Mouse (Mus musculus) hindbrain, postnatal 0 days (tissue): ENCODE results near the gene Cald1. TPM values are rescaled to one million over a fixed set of nuclear protein-coding genes. Genes with fewer than 3 reads are reported as not detected.
A peak's percentile ranks its signal among the peaks of the same experiment; 100 is the strongest.

Experiments used
- ATAC-seq: fragments of 200-750 bp; cut with Nextera tagmentation; 2 replicates; pipeline ENCODE4 v1.8.0; 2017; ENCODE audit warnings: mild to moderate bottlenecking, moderate TSS enrichment, moderate library complexity
- DNase-seq: peaks from one replicate; pipeline ENCODE4 v3.0.0-alpha.2; 2015; ENCODE audit warnings: low spot score
- H3K27ac ChIP-seq: fragments of 300-500 bp; sonication (generic); 2 replicates; pipeline ENCODE4 v1.5.1; 2014; ENCODE audit warnings: mild to moderate bottlenecking
- H3K27me3 ChIP-seq: fragments of 300-500 bp; sonication (generic); 2 replicates; pipeline ENCODE4 v1.6.1; 2014; ENCODE audit warnings: low read length, mixed read lengths; ENCODE audit not compliant: insufficient read depth
- H3K36me3 ChIP-seq: fragments of 300-500 bp; sonication (generic); 2 replicates; pipeline ENCODE4 v1.6.1; 2014; ENCODE audit warnings: low read length, mixed read lengths; ENCODE audit not compliant: insufficient read depth
- H3K4me1 ChIP-seq: fragments of 300-500 bp; sonication (generic); 2 replicates; pipeline ENCODE4 v1.6.1; 2014; ENCODE audit warnings: antibody characterized with exemption, low read length, mixed read lengths; ENCODE audit not compliant: insufficient read depth
- H3K4me2 ChIP-seq: fragments of 300-500 bp; sonication (generic); 2 replicates; pipeline ENCODE4 v1.6.1; 2014; ENCODE audit warnings: low read depth, mild to moderate bottlenecking, low read length, moderate library complexity, mixed read lengths
- H3K4me3 ChIP-seq: fragments of 300-500 bp; sonication (generic); 2 replicates; pipeline ENCODE4 v1.5.1; 2014; ENCODE audit warnings: low read length
- H3K9ac ChIP-seq: fragments of 300-500 bp; sonication (generic); replicated peaks from 2 replicates; pipeline ENCODE4 v1.6.1; 2014; ENCODE audit warnings: mild to moderate bottlenecking, low read length, moderate library complexity, mixed read lengths
- H3K9me3 ChIP-seq: fragments of 300-500 bp; sonication (generic); 2 replicates; pipeline ENCODE4 v1.6.1; 2016; ENCODE audit warnings: low read length, mixed read lengths
- CTCF ChIP-seq: IDR thresholded peaks from 2 replicates; pipeline ENCODE4 v1.5.1; 2016; ENCODE audit warnings: antibody characterized with exemption, control low read depth, low read depth
- WGBS: fragments of 180-500 bp; shearing (Covaris S2); extraction: QIAGEN DNeasy Blood & Tissue Kit; methylation state at CpG from one replicate; pipeline ENCODE4 v1.1.7; 2014; 5-methylcytosine and 5-hydroxymethylcytosine counted together
- polyA plus RNA-seq: library from polyadenylated mRNA; unstranded; fragments of >200 nt; fragmentation: Nextera tagmentation; extraction: Ambion mirVana; gene quantifications from 2 replicates; pipeline ENCODE4 v1.2.1, GENCODE M21; 2015
- total RNA-seq: library from RNA; depleted of rRNA; stranded (reverse); fragments of >200 nt; gene quantifications from 2 replicates; pipeline ENCODE4 v1.2.3, GENCODE M21; 2014

The Cald1 gene
- total and polyA plus RNA-seq, 2 experiments from 2014 or later = 27.6 to 59.0 TPM

DNA sequence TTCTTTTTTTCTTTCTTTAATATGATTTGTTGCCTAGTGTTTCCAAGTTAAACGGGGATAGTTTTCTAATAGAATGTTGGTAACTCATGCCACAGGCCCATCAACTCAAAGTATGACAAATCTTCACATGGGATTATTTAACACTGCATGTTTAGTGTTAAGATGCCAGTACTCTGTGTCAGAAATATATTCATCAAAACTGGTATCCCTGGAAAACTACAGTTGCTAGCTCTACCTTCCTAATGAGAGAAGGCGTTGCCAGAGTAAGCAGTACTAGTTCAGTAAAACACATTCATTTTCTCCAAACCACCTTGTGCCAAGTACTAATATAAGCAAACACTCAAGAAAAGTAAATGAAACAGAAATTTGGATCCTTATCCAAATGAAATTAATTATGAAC, 171.7 kb downstream of the Cald1 start:
- DNase-seq (no peak), ATAC-seq (no peak)
- H3K27me3 ChIP-seq = no peaks in the 10 kb centered on the region
- H3K4me3 ChIP-seq = no peak overlapping the region
- no peak for TF ChIP-seq CTCF
- H3K4me1 ChIP-seq = no peaks in the 10 kb centered on the region
- no peak overlapping the region for H3K27ac ChIP-seq
- no peak overlapping the region for H3K4me2 ChIP-seq
- no peak overlapping the region for H3K9ac ChIP-seq
- H3K36me3 ChIP-seq = peaks cover 15% of the 10 kb centered on the region; the same call in 1 of the 2 replicates
- no peaks in the 10 kb centered on the region for H3K9me3 ChIP-seq
- WGBS = 70% methylated on average over 2 of the region's 2 CpGs

DNA sequence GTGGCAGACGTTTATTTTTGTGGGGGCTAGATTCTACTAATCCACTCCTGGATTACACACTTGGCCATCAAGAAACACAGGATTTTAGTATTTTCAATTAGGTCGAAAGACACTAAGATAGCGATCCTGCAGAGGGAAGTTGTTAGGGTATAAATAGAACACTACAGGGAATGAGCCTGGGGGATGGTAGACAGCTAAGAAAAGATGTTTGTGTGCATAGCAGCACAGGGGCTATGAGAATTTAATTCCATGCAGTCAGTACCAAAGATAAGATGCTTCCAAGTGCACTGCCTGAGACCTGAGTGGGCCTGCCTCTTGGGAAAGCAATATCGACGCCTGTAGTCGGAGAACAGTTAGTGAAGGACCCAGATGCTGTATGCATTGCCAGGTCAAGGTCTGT, 172.2 kb downstream of the Cald1 start:
- no peaks in the 10 kb centered on the region for H3K9me3 ChIP-seq
- H3K9ac ChIP-seq = no peak overlapping the region
- H3K4me2 ChIP-seq = no peak overlapping the region
- DNase-seq = no peak
- H3K27ac ChIP-seq = no peak overlapping the region
- H3K27me3 ChIP-seq = no peaks in the 10 kb centered on the region
- TF ChIP-seq CTCF = no peak
- H3K4me1 ChIP-seq = no peaks in the 10 kb centered on the region
- H3K36me3 ChIP-seq = peaks cover 13% of the 10 kb centered on the region; the same call in 1 of the 2 replicates
- H3K4me3 ChIP-seq = no peak overlapping the region
- ATAC-seq = no peak
- WGBS = 85% methylated on average over 6 of the region's 6 CpGs

DNA sequence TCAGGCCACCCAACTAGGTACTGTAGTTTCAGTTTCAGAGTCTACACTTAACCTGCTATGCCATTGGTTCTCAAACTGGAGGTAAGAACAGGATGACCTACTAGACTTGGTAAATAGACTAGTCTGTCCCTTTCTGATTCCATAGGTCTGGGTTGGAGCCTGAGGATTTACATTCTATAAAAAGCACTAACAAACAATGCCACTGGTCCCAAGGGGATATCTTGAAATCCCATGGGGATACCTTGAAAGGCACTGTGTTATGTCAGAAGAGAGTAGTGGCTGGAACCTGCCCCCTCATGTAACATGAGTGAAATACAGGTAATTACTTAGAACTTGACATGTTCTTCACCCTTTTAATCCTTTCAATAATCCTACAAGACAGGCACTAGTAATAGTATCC, 178.1 kb downstream of the Cald1 start:
- Histone ChIP-seq H3K27me3 (no peaks in the 10 kb centered on the region), H3K4me3 (no peak overlapping the region), H3K27ac (no peak overlapping the region), H3K9me3 (no peaks in the 10 kb centered on the region), H3K4me2 (no peak overlapping the region), H3K9ac (no peak overlapping the region), H3K4me1 (no peaks in the 10 kb centered on the region), H3K36me3 (peaks cover 7% of the 10 kb centered on the region; the same call in 1 of the 2 replicates)
- DNase-seq (no peak), ATAC-seq (no peak)
- TF ChIP-seq CTCF = no peak

DNA sequence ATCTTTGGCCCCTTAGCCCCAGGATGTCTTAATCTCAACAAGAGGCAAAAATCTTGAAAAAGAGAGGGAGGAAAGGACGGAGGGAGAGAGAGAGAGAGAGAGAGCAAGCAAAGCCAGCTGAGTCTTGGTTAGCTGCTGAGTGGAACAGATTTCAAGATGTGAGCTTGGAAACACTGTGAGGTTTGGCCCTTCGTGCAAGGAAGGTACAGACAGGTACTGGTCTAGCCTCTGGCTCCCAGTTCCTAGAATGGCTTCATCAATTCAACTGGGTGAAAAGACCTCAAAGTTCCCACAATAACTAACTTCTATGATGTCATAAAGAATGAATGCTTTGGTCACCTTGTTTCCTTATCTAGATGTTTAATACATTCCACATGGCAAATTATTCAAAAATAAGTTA, 178.8 kb downstream of the Cald1 start:
- no peaks in the 10 kb centered on the region for H3K4me1 ChIP-seq
- DNase-seq (no peak), ATAC-seq (no peak)
- H3K27ac ChIP-seq = no peak overlapping the region
- WGBS = 76% methylated on average over 2 of the region's 2 CpGs
- H3K4me3 ChIP-seq = no peak overlapping the region
- H3K9ac ChIP-seq = no peak overlapping the region
- no peaks in the 10 kb centered on the region for H3K27me3 ChIP-seq
- H3K4me2 ChIP-seq = no peak overlapping the region
- peaks cover 4% of the 10 kb centered on the region; the same call in 1 of the 2 replicates for H3K36me3 ChIP-seq
- no peak for TF ChIP-seq CTCF
- no peaks in the 10 kb centered on the region for H3K9me3 ChIP-seq

DNA sequence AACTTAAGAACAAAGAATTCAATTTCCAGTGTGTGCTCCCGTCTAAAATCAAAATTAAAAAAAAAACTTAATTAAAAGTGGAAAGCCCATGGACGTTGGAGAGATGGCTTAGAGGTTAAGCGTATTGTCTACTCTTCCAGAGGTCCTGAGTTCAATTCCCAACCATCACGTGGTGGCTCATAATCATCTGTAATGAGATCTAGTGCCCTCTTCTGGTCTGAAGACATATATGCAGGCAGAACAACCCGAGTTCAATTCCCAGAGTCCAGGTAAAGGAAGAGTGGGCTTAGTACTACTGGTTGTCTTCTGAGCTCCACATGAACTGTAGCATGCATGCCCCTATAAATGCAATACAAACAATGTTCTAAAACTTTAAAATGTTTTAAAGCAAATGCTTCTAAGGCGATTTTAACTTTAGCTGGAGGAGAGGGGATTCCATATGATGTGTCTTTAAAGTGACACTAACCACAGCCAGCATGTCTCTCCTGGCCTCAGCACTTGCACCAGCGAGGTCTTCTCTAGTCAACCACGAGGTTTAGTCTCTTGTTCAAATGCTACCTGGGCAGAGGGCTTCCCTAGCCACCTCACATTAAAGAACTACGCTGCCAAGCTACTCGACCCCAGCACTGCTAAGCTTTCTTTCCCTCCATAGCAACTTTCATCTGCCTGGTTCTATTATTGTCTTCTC, 179.8 kb downstream of the Cald1 start:
- Histone ChIP-seq H3K4me3 (no peak overlapping the region), H3K9me3 (no peaks in the 10 kb centered on the region), H3K4me1 (no peaks in the 10 kb centered on the region), H3K27ac (no peak overlapping the region), H3K4me2 (no peak overlapping the region), H3K27me3 (no peaks in the 10 kb centered on the region), H3K9ac (no peak overlapping the region), H3K36me3 (no peaks in the 10 kb centered on the region)
- 71% methylated on average over 10 of the region's 10 CpGs for WGBS
- TF ChIP-seq CTCF = peak; percentile 12; the same call in 1 of the 2 replicates
- ATAC-seq (no peak), DNase-seq (no peak)

DNA sequence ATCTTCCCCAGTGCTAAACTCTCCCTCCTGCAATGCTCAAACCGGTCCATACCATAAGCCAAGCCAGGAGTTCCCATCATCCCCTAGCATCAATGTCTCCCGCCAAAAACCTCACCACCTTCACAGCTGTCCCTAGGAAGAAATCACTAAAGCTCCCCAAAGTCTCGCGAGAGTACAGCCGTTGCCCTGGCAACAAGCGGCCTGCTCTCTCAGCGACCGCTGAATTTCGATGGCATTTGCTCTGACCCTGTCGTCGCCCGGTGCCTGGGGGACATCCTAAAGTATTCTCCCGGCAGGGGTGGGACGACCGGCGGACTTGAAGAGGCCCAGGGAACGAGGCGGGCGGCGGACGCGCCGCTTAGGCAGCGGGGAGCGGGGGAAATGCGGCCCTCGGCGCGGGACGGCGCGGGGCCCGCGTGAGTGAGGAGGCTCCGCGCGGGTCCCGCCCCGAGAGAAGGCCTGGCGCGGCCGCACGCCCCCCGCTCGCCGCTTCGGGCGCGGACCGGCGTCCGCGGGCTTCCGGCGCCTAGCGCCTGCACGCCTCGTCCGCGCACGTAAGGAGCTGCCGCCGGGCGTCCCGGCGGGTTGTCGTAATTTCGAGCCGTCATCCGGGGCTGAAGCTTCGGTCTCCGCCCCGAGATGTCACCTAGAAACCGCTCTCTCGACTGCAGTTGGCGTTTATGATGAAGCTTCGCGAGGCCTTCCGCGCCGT, 182.1 kb downstream of the Cald1 start, which contains the start of gene Agbl3:
Gene Agbl3, plus strand, starts transcription at position 202 of the 712 bp plus-strand sequence.
- WGBS = under 1% methylated on average over 65 of the region's 81 CpGs

DNA sequence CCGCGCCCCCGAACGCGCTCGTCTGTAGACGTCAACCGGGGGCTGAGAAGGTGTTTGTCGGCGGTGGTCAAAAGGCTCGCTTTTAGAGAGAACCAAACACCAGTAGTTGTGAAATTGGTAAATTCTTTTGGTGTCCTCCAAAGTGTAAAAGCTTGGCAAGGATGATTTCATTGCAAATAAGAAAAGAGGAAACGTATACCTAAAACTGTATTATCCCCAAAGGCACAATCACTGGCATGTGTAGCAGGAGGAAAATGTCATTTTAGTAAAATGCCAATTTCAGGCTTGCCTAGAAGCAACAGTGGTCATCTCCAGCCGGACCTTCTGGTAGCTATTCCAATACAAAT, 182.6 kb downstream of the Cald1 start:
- H3K9me3 ChIP-seq = no peaks in the 10 kb centered on the region
- no peaks in the 10 kb centered on the region for H3K27me3 ChIP-seq
- ATAC-seq = no peak
- peaks cover 3% of the 10 kb centered on the region; the same call in 1 of the 2 replicates for H3K36me3 ChIP-seq
- peak overlapping the region; percentile 99 for H3K27ac ChIP-seq
- H3K9ac ChIP-seq = peak overlapping the region; percentile 95
- WGBS = 3% methylated on average over 13 of the region's 13 CpGs
- H3K4me3 ChIP-seq = peak overlapping the region; percentile 69
- peak overlapping the region; percentile 73 for H3K4me2 ChIP-seq
- TF ChIP-seq CTCF = no peak
- DNase-seq = no peak
- H3K4me1 ChIP-seq = no peaks in the 10 kb centered on the region

More for the DNA sequence above, 182.1 kb downstream of the Cald1 start, which contains the start of gene Agbl3:
- TF ChIP-seq CTCF = no peak
- no peaks in the 10 kb centered on the region for H3K36me3 ChIP-seq
- H3K4me3 ChIP-seq = peak within 1 kb of the TSS; percentile 69
- H3K4me1 ChIP-seq = no peaks in the 10 kb centered on the region
- H3K9ac ChIP-seq = peak within 1 kb of the TSS; percentile 95
- H3K4me2 ChIP-seq = peak within 1 kb of the TSS; percentile 73
- peak; percentile 96 for ATAC-seq
- peak; percentile 98 for DNase-seq
- H3K27me3 ChIP-seq = no peaks in the 10 kb centered on the region
- no peaks in the 10 kb centered on the region for H3K9me3 ChIP-seq
- H3K27ac ChIP-seq = peak within 1 kb of the TSS; percentile 99
